Mouse (Mus musculus): ENCODE data around the gene Gm10837. TPM values are rescaled to one million over a fixed set of nuclear protein-coding genes. Genes with fewer than 3 reads are reported as not detected.

Gm10837 gene
- polyA plus RNA-seq, 1 experiment: not detected

DNA sequence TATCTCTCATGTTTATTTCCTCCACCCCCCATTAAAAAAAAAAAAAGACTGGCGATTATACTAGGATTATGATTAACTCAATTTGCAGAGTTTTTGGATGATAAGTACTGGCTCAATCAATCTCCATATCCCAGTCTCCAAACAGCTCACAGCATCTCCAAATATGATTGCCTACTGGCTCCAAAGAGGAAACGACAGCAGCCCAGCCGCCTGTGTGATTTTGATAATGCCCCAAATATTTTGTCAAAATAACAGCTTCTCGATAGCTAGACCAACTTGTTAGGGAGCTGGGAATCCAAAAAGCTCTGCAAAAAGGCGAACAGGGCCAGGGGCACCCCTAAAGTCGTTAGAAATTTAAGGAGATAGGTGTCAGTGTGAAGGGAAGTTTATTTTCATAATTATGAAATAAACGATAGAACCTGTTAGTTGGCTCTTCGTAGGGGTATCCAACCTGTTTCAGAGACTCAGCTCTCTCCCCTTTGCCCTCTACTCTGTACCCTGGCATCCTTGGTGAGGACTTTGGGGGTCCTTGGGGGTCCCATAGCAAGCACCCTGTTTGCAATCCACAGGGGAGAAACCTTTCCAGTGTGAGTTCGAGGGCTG is 12.3 kb upstream of the Gm10837 start:
- H3K27ac ChIP-seq (ENCODE audit: insufficient read depth, low read length): no peak overlapping the region
- H3K4me3 ChIP-seq (ENCODE audit: insufficient read depth, low read length): no peak overlapping the region
- TF ChIP-seq CTCF (IDR thresholded peaks at IDR 0.05; ENCODE audit: borderline replicate concordance, insufficient read depth, low read length) (no peak), POLR2A (IDR thresholded peaks at IDR 0.05; ENCODE audit: low read depth, low read length) (no peak)
- 0 out of 2 replicates have a peak, but pooled peaks cover 3% of the 10 kb centered on the region for H3K4me1 ChIP-seq (ENCODE audit: control insufficient read depth, insufficient read depth, low read length)

DNA sequence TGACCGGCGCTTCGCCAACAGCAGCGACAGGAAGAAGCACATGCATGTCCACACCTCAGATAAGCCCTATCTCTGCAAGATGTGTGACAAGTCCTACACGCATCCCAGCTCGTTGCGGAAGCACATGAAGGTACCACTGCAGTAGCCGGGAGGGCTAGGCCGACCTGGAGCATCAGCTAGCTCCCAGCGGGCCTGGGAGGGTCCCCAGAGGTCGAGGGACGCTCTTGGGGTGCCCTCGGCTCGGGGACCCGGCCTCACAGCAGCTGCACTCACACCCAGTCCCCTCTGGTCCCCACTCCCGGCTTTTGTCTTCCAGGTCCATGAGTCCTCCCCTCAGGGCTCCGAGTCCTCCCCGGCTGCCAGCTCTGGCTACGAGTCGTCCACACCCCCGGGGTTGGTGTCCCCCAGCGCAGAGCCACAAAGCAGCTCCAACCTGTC is 11.8 kb upstream of the Gm10837 start:
- no peak overlapping the region for H3K4me3 ChIP-seq (ENCODE audit: insufficient read depth, low read length)
- H3K4me1 ChIP-seq (ENCODE audit: control insufficient read depth, insufficient read depth, low read length): 0 out of 2 replicates have a peak, but pooled peaks cover 3% of the 10 kb centered on the region
- TF ChIP-seq POLR2A (IDR thresholded peaks at IDR 0.05; ENCODE audit: low read depth, low read length) (no peak), CTCF (IDR thresholded peaks at IDR 0.05; ENCODE audit: borderline replicate concordance, insufficient read depth, low read length) (no peak)
- no peak overlapping the region for H3K27ac ChIP-seq (ENCODE audit: insufficient read depth, low read length)

DNA sequence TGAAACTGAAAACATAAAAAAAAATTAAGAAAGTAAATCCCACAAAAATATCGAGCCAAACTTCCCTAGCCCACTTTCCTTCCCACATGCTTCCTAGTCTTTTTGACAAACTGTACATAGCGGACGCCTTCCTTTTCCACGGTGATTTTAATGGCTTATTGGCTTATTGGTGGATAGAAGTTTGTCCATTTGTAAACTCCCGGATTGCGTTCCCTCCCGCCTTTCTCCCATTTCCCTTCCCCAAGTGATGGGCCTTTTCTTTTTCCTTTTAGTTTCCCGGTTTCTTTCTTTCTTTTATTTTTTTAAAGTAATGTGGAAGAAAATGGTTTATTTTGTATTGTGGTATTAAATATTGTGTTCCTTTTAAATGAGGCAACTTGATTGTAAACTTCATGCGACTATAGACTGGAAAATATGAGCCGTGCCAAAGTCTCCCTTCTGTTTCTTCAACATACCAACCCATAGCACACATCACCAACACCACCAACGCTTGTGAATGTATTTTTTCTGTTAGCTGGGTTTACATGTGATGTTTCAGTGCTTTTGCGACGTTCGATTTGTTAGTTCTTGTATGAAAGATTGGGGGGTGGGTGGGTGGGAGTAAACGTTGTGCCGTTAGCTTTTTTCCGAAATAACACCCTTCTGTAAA is 10.8 kb upstream of the Gm10837 start:
- Histone ChIP-seq H3K4me3 (ENCODE audit: insufficient read depth, low read length) (no peak overlapping the region), H3K4me1 (ENCODE audit: control insufficient read depth, insufficient read depth, low read length) (no peaks in the 10 kb centered on the region), H3K27ac (ENCODE audit: insufficient read depth, low read length) (no peak overlapping the region)
- TF ChIP-seq CTCF (IDR thresholded peaks at IDR 0.05; ENCODE audit: borderline replicate concordance, insufficient read depth, low read length): no peak
- no peak for TF ChIP-seq POLR2A (IDR thresholded peaks at IDR 0.05; ENCODE audit: low read depth, low read length)

DNA sequence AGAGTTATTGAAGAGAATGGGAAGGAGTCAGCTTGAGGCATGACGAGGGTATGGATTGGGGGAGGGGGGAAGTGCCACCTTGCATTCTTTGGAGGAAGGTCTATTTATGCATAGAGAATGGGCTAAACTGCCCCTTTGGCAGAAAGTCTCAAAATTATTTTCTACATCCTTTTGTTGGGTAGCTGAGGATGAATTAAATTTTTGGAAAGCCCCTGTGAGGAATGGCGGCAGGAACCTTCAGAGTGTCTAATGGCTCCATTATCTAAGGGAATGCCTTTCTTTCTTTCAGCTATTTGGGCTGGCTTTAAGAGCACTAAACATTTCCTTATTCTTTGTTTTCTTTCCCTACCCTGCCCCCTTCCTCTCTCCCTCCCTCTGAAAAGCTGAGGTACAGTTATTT is 10.0 kb upstream of the Gm10837 start:
- TF ChIP-seq CTCF (IDR thresholded peaks at IDR 0.05; ENCODE audit: borderline replicate concordance, insufficient read depth, low read length) (no peak), POLR2A (IDR thresholded peaks at IDR 0.05; ENCODE audit: low read depth, low read length) (no peak)
- Histone ChIP-seq H3K27ac (ENCODE audit: insufficient read depth, low read length) (no peak overlapping the region), H3K4me1 (ENCODE audit: control insufficient read depth, insufficient read depth, low read length) (no peaks in the 10 kb centered on the region), H3K4me3 (ENCODE audit: insufficient read depth, low read length) (no peak overlapping the region)

DNA sequence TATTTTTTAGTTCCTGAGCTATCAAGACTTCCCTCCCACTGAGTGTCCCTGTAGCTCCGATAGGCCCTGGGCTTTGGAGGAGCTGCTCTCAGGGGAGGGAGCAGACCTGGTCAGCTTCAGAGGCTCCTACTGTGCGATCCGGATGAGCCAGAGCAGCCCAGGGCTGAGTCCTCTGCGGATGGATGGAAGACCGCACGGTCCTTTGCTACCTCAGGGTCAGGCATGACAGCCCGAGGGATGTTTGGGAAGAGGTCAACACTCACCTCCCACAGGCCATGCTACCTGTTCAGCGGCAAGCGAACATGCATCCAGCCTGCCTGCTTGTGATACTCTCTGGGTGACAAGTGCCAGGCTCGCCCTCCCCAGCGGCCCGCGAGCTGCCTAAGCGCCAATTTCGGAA is 9.2 kb upstream of the Gm10837 start:
- Histone ChIP-seq H3K27ac (ENCODE audit: insufficient read depth, low read length) (no peak overlapping the region), H3K4me1 (ENCODE audit: control insufficient read depth, insufficient read depth, low read length) (no peaks in the 10 kb centered on the region), H3K4me3 (ENCODE audit: insufficient read depth, low read length) (no peak overlapping the region)
- TF ChIP-seq CTCF (IDR thresholded peaks at IDR 0.05; ENCODE audit: borderline replicate concordance, insufficient read depth, low read length) (no peak), POLR2A (IDR thresholded peaks at IDR 0.05; ENCODE audit: low read depth, low read length) (no peak)

DNA sequence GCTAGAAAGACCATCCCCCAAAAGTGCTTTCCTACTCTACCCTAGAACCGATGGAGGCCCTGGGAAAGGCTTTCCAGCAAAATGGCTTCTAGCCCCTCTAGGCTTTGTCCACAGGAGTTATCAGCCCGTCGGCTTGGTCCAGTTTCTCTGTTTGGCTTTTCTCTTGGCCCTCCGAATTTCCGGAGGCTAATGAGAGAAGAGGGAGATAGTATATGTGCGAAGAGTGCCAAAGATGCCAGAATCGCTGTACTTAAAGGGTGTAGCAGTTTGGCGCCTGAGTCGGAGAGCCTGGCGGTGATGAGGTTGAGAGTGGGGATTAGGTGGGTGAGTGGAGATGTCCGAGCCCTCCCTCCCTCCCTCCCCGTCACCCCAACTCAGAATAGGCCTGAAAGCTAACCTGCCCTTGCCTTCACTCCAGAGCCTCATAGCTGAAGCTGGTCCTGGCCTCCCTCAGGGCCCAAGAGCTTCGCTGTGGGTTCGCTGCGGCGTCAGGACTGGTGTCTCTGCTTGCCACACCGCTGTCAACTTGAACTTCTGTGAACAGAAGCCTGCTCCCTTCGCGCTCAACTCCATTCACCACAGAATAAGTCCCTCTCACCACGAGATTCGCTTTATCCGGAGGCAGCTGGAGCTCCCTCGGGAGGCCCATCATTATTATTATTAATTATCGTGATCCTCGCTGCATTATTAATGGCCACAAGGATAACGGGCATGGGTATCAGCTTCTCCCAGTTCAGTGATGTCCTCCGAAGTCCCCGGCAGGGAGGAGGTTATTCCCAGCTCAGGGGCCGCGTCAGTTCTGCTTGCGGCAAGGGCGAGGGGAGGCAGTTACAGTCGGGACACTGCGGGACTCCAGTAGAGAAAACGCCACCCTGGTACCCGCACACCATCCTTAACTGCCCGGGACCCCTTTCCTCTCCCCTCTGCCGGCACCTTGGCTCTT is 8.0 kb upstream of the Gm10837 start:
- no peak overlapping the region for H3K27ac ChIP-seq (ENCODE audit: insufficient read depth, low read length)
- H3K4me1 ChIP-seq (ENCODE audit: control insufficient read depth, insufficient read depth, low read length): no peaks in the 10 kb centered on the region
- no peak overlapping the region for H3K4me3 ChIP-seq (ENCODE audit: insufficient read depth, low read length)
- TF ChIP-seq POLR2A (IDR thresholded peaks at IDR 0.05; ENCODE audit: low read depth, low read length) (no peak), CTCF (IDR thresholded peaks at IDR 0.05; ENCODE audit: borderline replicate concordance, insufficient read depth, low read length) (no peak)

DNA sequence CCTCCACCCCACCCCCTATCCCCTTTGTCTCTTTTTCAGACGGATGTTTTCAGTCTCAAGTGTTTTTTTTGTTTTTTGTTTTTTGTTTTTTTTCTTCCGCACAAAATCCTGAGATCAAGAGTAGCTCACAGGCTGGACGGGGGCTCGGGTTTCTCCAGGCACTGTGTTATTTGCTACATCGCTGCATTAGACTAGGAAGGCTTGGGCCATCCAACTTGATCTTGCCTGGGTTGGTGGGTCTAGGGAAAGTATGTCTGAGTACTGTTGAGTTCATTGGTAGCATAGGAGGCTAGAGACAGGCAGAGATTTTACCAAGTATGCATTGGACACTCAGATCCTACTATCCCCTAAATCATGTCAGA is 7.4 kb upstream of the Gm10837 start:
- Histone ChIP-seq H3K4me1 (ENCODE audit: control insufficient read depth, insufficient read depth, low read length) (no peaks in the 10 kb centered on the region), H3K4me3 (ENCODE audit: insufficient read depth, low read length) (no peak overlapping the region), H3K27ac (ENCODE audit: insufficient read depth, low read length) (no peak overlapping the region)
- no peak for TF ChIP-seq POLR2A (IDR thresholded peaks at IDR 0.05; ENCODE audit: low read depth, low read length)
- TF ChIP-seq CTCF (IDR thresholded peaks at IDR 0.05; ENCODE audit: borderline replicate concordance, insufficient read depth, low read length): no peak

DNA sequence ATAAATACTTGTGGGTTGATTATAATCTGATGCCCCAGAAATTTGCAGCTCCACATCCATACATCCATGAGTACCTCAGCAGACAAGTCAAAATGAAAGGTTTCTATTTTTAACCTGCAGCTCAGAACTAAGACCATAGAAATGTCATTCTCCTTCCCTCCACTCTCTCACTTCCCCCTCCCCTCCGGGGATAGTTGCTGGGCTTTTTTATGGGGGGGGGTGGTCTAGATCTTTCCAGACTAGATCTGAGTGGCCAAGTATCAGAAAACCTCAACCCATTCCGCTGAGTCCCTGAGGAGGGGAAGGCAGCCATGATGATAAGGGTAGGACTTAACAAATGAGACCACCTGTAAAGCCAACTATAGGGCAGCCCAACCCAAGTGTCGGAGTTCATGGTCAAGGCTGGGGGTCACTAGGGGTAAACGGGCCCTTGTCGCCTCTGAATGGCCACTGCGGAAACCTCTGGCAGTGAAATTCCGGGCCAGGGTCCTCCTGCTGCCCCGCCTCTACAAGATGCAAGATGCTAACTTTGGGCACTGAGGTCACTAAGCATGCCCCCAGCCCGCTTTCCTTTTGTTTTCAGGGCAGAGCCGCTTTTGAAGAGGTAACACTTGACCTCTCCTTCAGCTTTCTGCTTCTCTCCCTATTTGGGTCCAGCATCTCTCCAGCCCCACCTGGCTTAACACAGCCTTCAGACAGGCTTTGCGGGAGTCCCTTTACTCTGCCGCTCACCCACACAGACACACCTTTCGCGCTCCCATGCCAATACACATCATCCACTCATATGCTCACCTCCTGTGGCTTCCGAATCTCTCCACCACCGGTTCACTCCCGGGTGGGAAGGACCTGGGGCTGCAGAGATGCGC is 6.6 kb upstream of the Gm10837 start:
- Histone ChIP-seq H3K27ac (ENCODE audit: insufficient read depth, low read length) (no peak overlapping the region), H3K4me1 (ENCODE audit: control insufficient read depth, insufficient read depth, low read length) (no peaks in the 10 kb centered on the region)
- TF ChIP-seq CTCF (IDR thresholded peaks at IDR 0.05; ENCODE audit: borderline replicate concordance, insufficient read depth, low read length) (no peak), POLR2A (IDR thresholded peaks at IDR 0.05; ENCODE audit: low read depth, low read length) (no peak)

DNA sequence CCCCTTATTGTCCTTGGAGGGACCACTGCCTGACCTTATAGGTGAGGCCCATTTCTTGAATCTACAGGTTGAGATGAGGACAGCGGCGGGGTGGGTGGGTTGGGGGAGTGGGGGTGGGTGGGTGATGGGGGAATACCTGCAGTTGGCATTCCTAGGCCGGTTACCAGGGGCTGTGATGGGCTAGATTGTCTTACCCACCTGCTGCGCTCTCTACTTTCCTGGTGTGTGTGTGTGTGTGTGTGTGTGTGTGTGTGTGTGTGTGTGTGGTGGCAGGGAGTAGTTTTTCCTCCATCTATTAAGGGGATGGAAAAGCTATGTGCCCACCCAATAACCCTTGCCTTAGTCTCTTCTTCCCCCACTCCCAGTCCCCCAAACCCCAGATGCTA is 5.9 kb upstream of the Gm10837 start:
- Histone ChIP-seq H3K27ac (ENCODE audit: insufficient read depth, low read length) (no peak overlapping the region), H3K4me3 (ENCODE audit: insufficient read depth, low read length) (no peak overlapping the region), H3K4me1 (ENCODE audit: control insufficient read depth, insufficient read depth, low read length) (no peaks in the 10 kb centered on the region)
- TF ChIP-seq CTCF (IDR thresholded peaks at IDR 0.05; ENCODE audit: borderline replicate concordance, insufficient read depth, low read length) (no peak), POLR2A (IDR thresholded peaks at IDR 0.05; ENCODE audit: low read depth, low read length) (no peak)

More for the DNA sequence above, 6.6 kb upstream of the Gm10837 start:
- H3K4me3 ChIP-seq (ENCODE audit: insufficient read depth, low read length): no peak overlapping the region

Measured in embryonic fibroblast, embryonic 13.5 days (primary cell).